Mouse (Mus musculus): ENCODE results near the gene Mthfsd.

GRCm38 (mm10) chr8:121118634-121119420, 10.6 kb upstream of the Mthfsd start:
- TF ChIP-seq CTCF (IDR thresholded peaks at IDR 0.05; ENCODE audit: low read depth, low read length) = no peak
- no peak for TF ChIP-seq POLR2A (IDR thresholded peaks at IDR 0.05; ENCODE audit: extremely low read depth, insufficient read depth, low read length)

Data from liver, adult 2 months (tissue).